Mouse (Mus musculus): Measurements from ENCODE around the gene Vipas39.

Vipas39 gene

GRCm38 (mm10) chr12:87196310-87196709 is 69.7 kb downstream of the Vipas39 start:
- DNase-seq (ENCODE audit: low read depth): no peak

DNA sequence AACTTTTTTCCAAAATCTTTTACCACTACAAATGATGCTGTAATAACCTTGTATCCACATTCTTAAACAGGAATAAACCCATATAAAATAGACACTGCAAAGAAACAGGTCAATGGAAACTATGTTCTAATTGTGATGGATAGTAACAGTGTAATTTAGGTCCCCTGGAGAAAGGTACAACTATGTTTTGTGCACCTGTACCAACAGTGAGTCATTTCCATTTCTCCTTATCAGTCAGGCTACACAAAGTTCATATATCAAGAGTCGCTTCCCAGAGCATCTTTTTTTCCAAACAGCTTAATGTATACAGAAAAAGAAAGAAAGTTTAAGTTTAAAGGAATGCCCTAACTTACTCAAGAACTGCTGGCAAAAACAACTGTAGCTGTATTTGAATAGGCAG is 71.0 kb downstream of the Vipas39 start:
- no peak for DNase-seq (ENCODE audit: low read depth)

- no peak for DNase-seq (ENCODE audit: low read depth)
These were observed 73.0 kb downstream of the Vipas39 start for GRCm38 (mm10) chr12:87193008-87193407.
